Mouse (Mus musculus): ENCODE data around the gene Mylk. TPM values are rescaled to one million over a fixed set of nuclear protein-coding genes. Genes with fewer than 3 reads are reported as not detected.

The Mylk gene
- total RNA-seq, 2 experiments from 2014 or later: 30.8 to 35.8 TPM

GRCm38 (mm10) chr16:34997576-34997975 is 252.6 kb downstream of the Mylk start:
- DNase-seq: no peak
- intact Hi-C loops (cut with DNase I; ENCODE audit: low total_unique reads): no loop called here

GRCm38 (mm10) chr16:34999016-34999415 is 254.0 kb downstream of the Mylk start:
- intact Hi-C loops (cut with DNase I; ENCODE audit: low total_unique reads): no loop called here
- DNase-seq: no peak

- intact Hi-C loops (cut with DNase I; ENCODE audit: low total_unique reads): no loop called here
- no peak for DNase-seq
Observed at GRCm38 (mm10) chr16:34999986-35000385, 255.0 kb downstream of the Mylk start.

- intact Hi-C loops (cut with DNase I; ENCODE audit: low total_unique reads): no loop called here
- DNase-seq: peak; percentile 38
Observed at GRCm38 (mm10) chr16:35000923-35001560, 256.0 kb downstream of the Mylk start.

GRCm38 (mm10) chr16:35004356-35004755 is 259.3 kb downstream of the Mylk start:
- intact Hi-C loops (cut with DNase I; ENCODE audit: low total_unique reads): no loop called here
- no peak for DNase-seq

GRCm38 (mm10) chr16:35004756-35005155 is 259.7 kb downstream of the Mylk start:
- intact Hi-C loops (cut with DNase I; ENCODE audit: low total_unique reads): no loop called here
- no peak for DNase-seq

DNA sequence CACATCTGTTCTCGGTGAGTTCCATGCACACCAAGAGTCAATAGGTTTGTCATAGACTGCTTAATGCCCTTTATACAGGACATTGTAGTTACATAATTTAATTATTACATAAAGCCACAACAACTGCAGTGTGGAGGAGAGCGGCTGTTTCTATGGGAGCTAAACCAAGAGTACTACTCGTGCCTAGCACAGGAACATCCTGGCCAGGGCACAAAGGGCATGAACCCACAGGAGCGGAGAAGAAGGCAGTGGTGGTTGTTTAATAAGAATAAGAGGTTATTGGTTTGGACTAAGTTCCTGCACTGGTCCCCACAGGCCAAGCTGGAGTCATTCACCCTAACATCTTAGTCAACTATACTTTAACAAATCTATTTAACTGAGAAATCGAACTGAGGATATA is 261.2 kb downstream of the Mylk start:
- DNase-seq: no peak
- intact Hi-C loops (cut with DNase I; ENCODE audit: low total_unique reads): no loop called here

DNA sequence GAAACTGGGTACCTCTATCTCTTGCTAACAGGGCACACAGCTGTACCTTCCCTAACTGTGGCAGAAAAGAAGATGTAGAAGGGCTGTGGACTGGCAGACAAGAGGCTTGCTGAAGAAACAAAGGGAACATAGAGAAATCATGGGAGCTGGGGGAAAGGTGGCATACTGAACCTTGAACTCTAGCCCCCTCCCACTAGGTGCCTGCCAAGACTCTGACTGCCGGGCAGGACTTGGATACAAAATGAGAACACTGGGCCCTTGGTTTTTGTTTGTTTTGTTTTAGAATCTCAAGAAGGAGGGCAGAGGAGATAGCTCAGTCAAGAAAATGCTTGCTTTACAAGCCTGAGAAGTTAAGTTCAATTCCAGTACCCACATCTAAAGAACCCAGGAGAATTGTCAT is 262.4 kb downstream of the Mylk start:
- intact Hi-C loops (cut with DNase I; ENCODE audit: low total_unique reads): no loop called here
- no peak for DNase-seq

GRCm38 (mm10) chr16:35008447-35008846 is 263.4 kb downstream of the Mylk start:
- DNase-seq: no peak
- intact Hi-C loops (cut with DNase I; ENCODE audit: low total_unique reads): no loop called here

GRCm38 (mm10) chr16:35013501-35013900 is 268.5 kb downstream of the Mylk start:
- intact Hi-C loops (cut with DNase I; ENCODE audit: low total_unique reads): no loop called here
- no peak for DNase-seq

GRCm38 (mm10) chr16:35016491-35016890 is 271.5 kb downstream of the Mylk start:
- intact Hi-C loops (cut with DNase I; ENCODE audit: low total_unique reads): no loop called here
- DNase-seq: no peak

DNA sequence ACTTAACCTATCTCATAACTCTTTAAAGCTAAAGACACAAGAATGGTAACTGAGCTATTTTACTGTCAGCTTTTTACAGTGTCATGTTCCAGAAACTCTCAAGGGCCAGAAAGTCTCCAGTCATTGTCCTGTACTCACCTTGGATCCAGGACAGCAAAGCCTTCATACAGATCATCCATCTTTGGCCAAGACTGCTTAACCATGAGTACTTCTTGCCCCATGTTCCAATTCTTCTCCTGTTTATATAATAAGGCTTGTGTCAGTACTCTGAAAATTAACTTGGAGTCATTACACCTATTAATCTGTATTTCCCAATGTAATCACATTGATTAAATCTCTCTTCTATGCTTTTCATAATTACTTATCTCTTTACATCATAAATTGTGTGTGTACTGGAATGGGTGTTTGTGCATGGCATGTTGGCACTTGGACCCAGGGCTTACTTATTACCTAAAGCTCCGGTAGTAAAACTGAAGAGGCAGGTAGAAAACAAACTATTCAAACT is 273.5 kb downstream of the Mylk start:
- no peak for DNase-seq
- intact Hi-C loops (cut with DNase I; ENCODE audit: low total_unique reads): no loop called here

GRCm38 (mm10) chr16:35021903-35022241 is 276.9 kb downstream of the Mylk start:
- intact Hi-C loops (cut with DNase I; ENCODE audit: low total_unique reads): no loop called here

GRCm38 (mm10) chr16:35022242-35023137 is 277.5 kb downstream of the Mylk start, which contains the start of gene Hacd2:
Gene Hacd2, plus strand, starts transcription at chr16:35022428.
- intact Hi-C loops (cut with DNase I; ENCODE audit: low total_unique reads): no loop called here
- DNase-seq: peak; percentile 94

More at GRCm38 (mm10) chr16:35021903-35022241, 276.9 kb downstream of the Mylk start:
- no peak for DNase-seq

GRCm38 (mm10) chr16:35023138-35023735 is 278.2 kb downstream of the Mylk start:
- intact Hi-C loops (cut with DNase I; ENCODE audit: low total_unique reads): no loop called here
- DNase-seq: no peak

- intact Hi-C loops (cut with DNase I; ENCODE audit: low total_unique reads): no loop called here
- no peak for DNase-seq
Observed at GRCm38 (mm10) chr16:35024300-35024699, 279.3 kb downstream of the Mylk start.

GRCm38 (mm10) chr16:35025347-35025746 is 280.3 kb downstream of the Mylk start:
- DNase-seq: no peak
- intact Hi-C loops (cut with DNase I; ENCODE audit: low total_unique reads): no loop called here

- DNase-seq: no peak
- intact Hi-C loops (cut with DNase I; ENCODE audit: low total_unique reads): no loop called here
Observed at GRCm38 (mm10) chr16:35033241-35033640, 288.2 kb downstream of the Mylk start.

DNA sequence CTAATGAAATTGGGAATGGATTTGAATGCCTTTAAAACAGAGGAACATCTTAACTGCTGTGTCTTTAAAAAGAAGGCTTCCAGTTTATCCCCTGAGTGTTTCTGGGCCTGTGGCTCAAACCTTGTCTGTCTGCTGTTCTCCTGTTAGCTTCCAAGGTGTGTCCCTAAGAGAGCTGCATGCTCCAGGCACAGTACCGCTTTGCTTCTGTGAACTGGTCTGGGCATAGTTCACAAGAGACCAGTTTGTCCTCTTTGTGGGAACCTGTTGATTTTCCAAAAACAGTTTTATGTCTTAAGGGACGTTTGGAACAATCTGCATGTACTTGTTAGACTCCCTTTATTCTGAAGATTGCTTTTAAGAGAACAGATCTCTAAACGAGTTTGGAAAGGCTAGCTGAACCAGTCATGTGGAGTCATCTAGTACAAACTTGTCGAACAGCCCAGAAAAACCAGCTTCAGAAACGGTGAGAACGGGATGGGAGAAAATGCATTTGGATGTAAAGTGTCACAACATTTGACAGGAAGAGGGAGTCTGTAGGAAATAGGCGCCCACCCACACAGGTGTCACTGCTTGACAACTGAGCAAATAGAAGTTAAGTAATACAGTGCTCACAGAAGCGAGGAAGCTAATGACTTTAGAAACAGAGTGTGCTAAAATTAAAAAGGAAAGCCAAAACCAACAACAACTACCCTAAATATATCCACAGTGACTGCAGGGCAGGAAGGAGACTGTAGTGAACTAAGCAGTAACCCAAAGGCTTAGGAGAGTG is 289.0 kb downstream of the Mylk start:
- no peak for DNase-seq
- intact Hi-C loops (cut with DNase I; ENCODE audit: low total_unique reads): no loop called here

- DNase-seq: no peak
- intact Hi-C loops (cut with DNase I; ENCODE audit: low total_unique reads): no loop called here
Observed at GRCm38 (mm10) chr16:35034971-35035370, 290.0 kb downstream of the Mylk start.
